Mouse (Mus musculus): ENCODE data around the gene Nectin1. TPM values are rescaled to one million over a fixed set of nuclear protein-coding genes. Genes with fewer than 3 reads are reported as not detected.
A peak's percentile ranks its signal among the peaks of the same experiment; 100 is the strongest.

Nectin1 gene
- total and polyA plus RNA-seq, 3 experiments = 0.26 to 1.9 (median 1.8) TPM

DNA sequence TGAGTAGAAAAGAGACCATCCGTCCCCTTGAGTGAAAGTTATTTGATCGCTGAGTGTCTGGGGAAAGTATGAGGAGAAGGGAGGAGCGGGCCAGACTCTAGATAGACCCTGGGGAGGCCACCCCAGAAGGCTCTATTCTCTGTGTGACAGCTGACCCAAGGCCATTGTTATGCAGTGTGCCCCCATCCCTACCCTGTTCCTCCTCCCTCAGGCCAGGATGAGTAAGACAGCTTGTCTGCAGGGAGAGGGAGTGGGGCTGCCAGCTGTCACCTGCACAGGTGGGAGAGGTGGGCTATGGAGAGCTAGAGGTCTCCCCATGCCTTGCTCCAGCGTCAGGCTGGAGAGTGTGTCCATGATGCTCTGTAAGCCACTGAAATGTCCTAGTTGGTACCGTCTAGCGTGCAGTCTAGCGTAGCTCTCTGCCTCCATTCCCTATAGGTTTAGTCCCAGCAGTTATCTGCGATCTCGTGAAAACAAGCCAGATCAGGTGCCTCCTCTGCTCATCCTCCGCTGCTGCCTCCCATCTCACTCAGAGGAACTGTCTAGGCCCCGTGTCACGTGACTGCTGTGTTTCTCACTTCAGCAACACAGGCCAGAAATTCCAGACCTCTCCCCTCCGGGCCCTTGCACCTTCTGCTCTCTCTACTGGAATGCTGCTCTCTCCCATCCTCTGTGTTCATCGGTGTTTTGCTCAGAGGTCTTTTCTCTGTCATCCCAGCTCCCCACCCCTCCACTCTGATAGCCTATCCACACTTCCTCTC is 21.8 kb downstream of the Nectin1 start:
- TF ChIP-seq TCF12 (IDR thresholded peaks at IDR 0.05; ENCODE audit: low read depth, low read length) (no peak), USF1 (IDR thresholded peaks at IDR 0.05; ENCODE audit: low read depth, low read length) (peak; percentile 37), USF2 (conservative IDR thresholded peaks at IDR 0.05; ENCODE audit: low read depth, low read length) (peak; percentile 34; the same call in 1 of the 2 replicates)
- dilution Hi-C loops (cut with MboI; ENCODE audit: extremely low pct_ligation_motif_present, extremely low pct_unique_long_range_greater_than_20kb, low sequenced_read_pairs) (no loop called here), in situ Hi-C loops (cut with MboI; ENCODE audit: low pct_ligation_motif_present, low pct_unique_long_range_greater_than_20kb, low sequenced_read_pairs) (no loop called here)
- H3K4me2 ChIP-seq (ENCODE audit: insufficient read depth, low read depth, poor library complexity, severe bottlenecking) = no peak overlapping the region
- no peak for DNase-seq (ENCODE audit: extremely low read depth)
- peaks cover 30 to 53% of the 10 kb centered on the region in 2 experiments for H3K4me1 ChIP-seq (ENCODE audit: control insufficient read depth in 1 of 2, insufficient read depth in 2 of 2)
- H3K36me3 ChIP-seq (replicated peaks in 1 of 2; ENCODE audit: control insufficient read depth in 1 of 2, insufficient read depth in 1 of 2, low read length in 1 of 2) = peaks cover 0 to 3% of the 10 kb centered on the region in 2 experiments
- peaks cover 8% of the 10 kb centered on the region for H3K9me3 ChIP-seq (replicated peaks; ENCODE audit: low read length)
- H3K9ac ChIP-seq (ENCODE audit: insufficient read depth, low read depth) = no peak overlapping the region
- no peak overlapping the region for H3K4me3 ChIP-seq (replicated peaks in 1 of 3; ENCODE audit: low read depth in 2 of 3, low read length in 2 of 3, poor library complexity in 1 of 3)
- H3K79me2 ChIP-seq (replicated peaks; ENCODE audit: control insufficient read depth, extremely low read depth, insufficient read depth, poor library complexity, severe bottlenecking) = no peaks in the 10 kb centered on the region
- no peak overlapping the region for H3K27ac ChIP-seq (ENCODE audit: insufficient read depth, low read depth)
- no peaks in the 10 kb centered on the region for H3K27me3 ChIP-seq (replicated peaks)

DNA sequence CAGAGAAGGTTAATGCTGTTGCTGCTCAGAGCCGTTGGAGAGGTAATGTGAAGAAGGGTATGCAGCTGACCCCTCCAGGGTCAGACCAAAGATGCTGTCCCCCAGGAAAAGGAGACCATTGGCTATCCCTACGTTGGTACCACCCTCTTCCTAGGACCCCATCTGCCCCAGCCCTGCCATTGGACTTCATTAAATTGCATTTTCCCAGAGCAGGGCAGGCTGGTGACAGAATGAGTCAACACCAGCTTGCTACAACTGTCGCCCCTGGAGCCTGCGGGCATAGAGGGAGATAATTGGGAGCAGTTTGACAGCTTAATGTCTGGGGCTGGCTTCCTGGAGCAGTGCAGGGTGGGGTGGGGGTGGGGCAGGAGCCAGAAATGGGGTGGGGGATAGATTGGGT is 25.0 kb downstream of the Nectin1 start:
- H3K4me2 ChIP-seq (ENCODE audit: insufficient read depth, low read depth, poor library complexity, severe bottlenecking) = no peak overlapping the region
- no peaks in the 10 kb centered on the region for H3K27me3 ChIP-seq (replicated peaks)
- no peak overlapping the region for H3K4me3 ChIP-seq (replicated peaks in 1 of 3; ENCODE audit: low read depth in 2 of 3, low read length in 2 of 3, poor library complexity in 1 of 3)
- in situ Hi-C loops (cut with MboI; ENCODE audit: low pct_ligation_motif_present, low pct_unique_long_range_greater_than_20kb, low sequenced_read_pairs) (no loop called here), dilution Hi-C loops (cut with MboI; ENCODE audit: extremely low pct_ligation_motif_present, extremely low pct_unique_long_range_greater_than_20kb, low sequenced_read_pairs) (no loop called here)
- peaks cover 12 to 55% of the 10 kb centered on the region in 2 experiments; a peak in 3 of 4 replicates for H3K4me1 ChIP-seq (ENCODE audit: control insufficient read depth in 1 of 2, insufficient read depth in 2 of 2)
- TF ChIP-seq ETS1 (conservative IDR thresholded peaks at IDR 0.05; ENCODE audit: low read depth, low read length) = no peak
- TF ChIP-seq JUN (IDR thresholded peaks at IDR 0.05; ENCODE audit: insufficient read depth, low read depth, low read length) = no peak
- no peak for TF ChIP-seq TCF12 (IDR thresholded peaks at IDR 0.05; ENCODE audit: low read depth, low read length)
- no peak for TF ChIP-seq BHLHE40 (IDR thresholded peaks at IDR 0.05; ENCODE audit: low read depth, low read length)
- no peak for TF ChIP-seq MYC (IDR thresholded peaks at IDR 0.05; ENCODE audit: low read depth, low read length)
- TF ChIP-seq TBP (conservative IDR thresholded peaks at IDR 0.05; ENCODE audit: low read depth, low read length) = no peak
- no peak for TF ChIP-seq USF2 (conservative IDR thresholded peaks at IDR 0.05; ENCODE audit: low read depth, low read length)
- no peak for TF ChIP-seq KAT2A (IDR thresholded peaks at IDR 0.05; ENCODE audit: insufficient replicate concordance, low read length)
- no peak for TF ChIP-seq RCOR1 (conservative IDR thresholded peaks at IDR 0.05; ENCODE audit: low read depth, low read length)
- no peak for TF ChIP-seq SIN3A (IDR thresholded peaks at IDR 0.05; ENCODE audit: low read length)
- no peak for TF ChIP-seq ZKSCAN1 (IDR thresholded peaks at IDR 0.05; ENCODE audit: borderline replicate concordance, low read depth, low read length)
- TF ChIP-seq MXI1 (IDR thresholded peaks at IDR 0.05; ENCODE audit: low read depth, low read length) = no peak
- no peak for TF ChIP-seq ZMIZ1 (IDR thresholded peaks at IDR 0.05; ENCODE audit: low read depth, low read length)
- no peak for TF ChIP-seq PAX5 (IDR thresholded peaks at IDR 0.05; ENCODE audit: low read length)
- H3K9ac ChIP-seq (ENCODE audit: insufficient read depth, low read depth) = no peak overlapping the region
- peaks cover 5% of the 10 kb centered on the region for H3K9me3 ChIP-seq (replicated peaks; ENCODE audit: low read length)
- no peak for DNase-seq (ENCODE audit: extremely low read depth)
- H3K36me3 ChIP-seq (replicated peaks in 1 of 2; ENCODE audit: control insufficient read depth in 1 of 2, insufficient read depth in 1 of 2, low read length in 1 of 2) = peaks cover 0 to 1% of the 10 kb centered on the region in 2 experiments
- no peak overlapping the region for H3K27ac ChIP-seq (ENCODE audit: insufficient read depth, low read depth)
- H3K79me2 ChIP-seq (replicated peaks; ENCODE audit: control insufficient read depth, extremely low read depth, insufficient read depth, poor library complexity, severe bottlenecking) = no peaks in the 10 kb centered on the region
